Mouse (Mus musculus) bone marrow, adult 2 months (tissue): Measurements from ENCODE around the gene Tab2.

Source experiments
- CTCF ChIP-seq: fragments of 200-500 bp; IDR thresholded peaks from 2 replicates; pipeline ENCODE4 v1.5.1; 2011; ENCODE audit warnings: low read length, control low read depth; ENCODE audit not compliant: control insufficient read depth, insufficient read depth
- POLR2A ChIP-seq: fragments of 200-500 bp; IDR thresholded peaks from 2 replicates; pipeline ENCODE4 v1.6.1; 2011; ENCODE audit warnings: low read depth, mild to moderate bottlenecking, control low read depth, low read length, borderline replicate concordance; ENCODE audit not compliant: control insufficient read depth

GRCm38 (mm10) chr10:7869746-7870145 lies 86.3 kb downstream of the Tab2 start:
- TF ChIP-seq CTCF (no peak), POLR2A (no peak)
